Mouse (Mus musculus) liver, adult 2 months (tissue): ENCODE results near the gene Fen1.

ENCODE experiments used
- CTCF ChIP-seq: fragments of 200-500 bp; IDR thresholded peaks from 2 replicates; pipeline ENCODE4 v1.5.1; 2011; ENCODE audit warnings: low read depth, low read length, control low read depth
- POLR2A ChIP-seq: fragments of 200-500 bp; IDR thresholded peaks from 2 replicates; pipeline ENCODE4 v1.6.1; 2011; ENCODE audit warnings: low read length, control low read depth; ENCODE audit not compliant: insufficient read depth; ENCODE audit errors: extremely low read depth

- TF ChIP-seq POLR2A (no peak), CTCF (no peak)
Observed at GRCm38 (mm10) chr19:10205051-10205450, 1.1 kb upstream of the Fen1 start.
